Mouse (Mus musculus): ENCODE data around the gene Cd36. TPM values are rescaled to one million over a fixed set of nuclear protein-coding genes. Genes with fewer than 3 reads are reported as not detected.

Cd36 gene
- total RNA-seq, 4 experiments from 2014 or later = 238 to 581 (median 508) TPM

- DNase-seq = no peak
Measured at GRCm38 (mm10) chr5:17857871-17858270, 30.7 kb downstream of the Cd36 start.

DNA sequence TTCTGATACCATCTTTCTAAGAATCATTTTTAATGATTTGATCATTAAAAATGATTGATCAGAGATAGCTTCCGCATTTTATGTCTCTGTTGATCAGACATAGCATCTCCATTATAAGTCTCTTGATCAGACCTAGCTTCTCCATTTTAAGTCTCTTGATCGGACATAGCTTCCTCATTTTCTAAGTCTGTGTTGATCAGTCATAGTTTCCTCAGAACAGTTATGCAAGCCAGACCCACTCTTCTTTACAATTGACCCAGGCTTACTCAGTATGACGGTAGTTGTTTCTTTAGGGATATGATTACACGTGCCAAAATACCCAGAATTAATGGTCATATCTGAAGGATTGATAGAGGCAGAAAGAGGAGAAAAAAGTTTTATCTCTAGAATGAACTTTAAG lies 31.3 kb downstream of the Cd36 start:
- no peak for DNase-seq

DNA sequence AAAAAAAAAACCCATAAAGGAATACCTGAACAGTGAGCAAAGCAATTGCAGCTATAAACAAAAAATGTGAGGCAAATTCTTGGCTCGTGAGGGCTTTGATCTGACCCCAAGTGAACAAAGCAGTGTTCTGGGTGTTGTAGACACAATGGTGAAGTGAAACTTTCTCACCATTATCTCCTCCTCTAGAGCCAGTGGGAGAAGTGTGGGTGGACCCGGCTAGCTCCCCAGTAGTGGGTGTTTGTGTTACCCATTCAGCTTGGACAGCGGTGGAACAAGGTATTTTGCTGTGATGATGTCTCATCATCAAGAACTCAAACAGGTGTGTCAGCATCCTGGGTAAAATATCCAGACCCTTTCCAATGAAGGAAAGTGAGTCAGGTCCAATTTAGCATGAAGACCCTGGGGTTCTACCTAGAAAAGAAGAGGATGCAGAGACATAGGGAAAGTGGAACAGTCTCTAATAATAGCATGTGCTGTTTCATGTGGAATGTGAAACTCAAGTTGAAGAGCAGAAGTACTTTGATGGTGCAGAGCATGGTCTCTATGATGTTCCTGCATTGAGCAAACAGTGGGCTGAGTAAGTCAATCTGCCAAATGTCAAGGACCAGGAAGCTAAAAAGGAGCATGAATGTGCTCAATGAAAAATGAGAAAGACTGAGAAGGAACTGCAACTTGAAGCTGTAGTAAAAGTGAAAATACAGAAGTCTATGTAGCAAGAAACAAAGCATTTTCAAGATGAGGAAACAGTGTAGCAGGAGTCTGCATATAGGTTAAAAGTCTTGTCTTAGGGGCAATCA lies 34.3 kb downstream of the Cd36 start:
- no peak for DNase-seq

GRCm38 (mm10) chr5:17850582-17850981 lies 38.0 kb downstream of the Cd36 start:
- DNase-seq = no peak

- peak; percentile 71 for DNase-seq
Measured at GRCm38 (mm10) chr5:17849582-17849981, 39.0 kb downstream of the Cd36 start.

DNA sequence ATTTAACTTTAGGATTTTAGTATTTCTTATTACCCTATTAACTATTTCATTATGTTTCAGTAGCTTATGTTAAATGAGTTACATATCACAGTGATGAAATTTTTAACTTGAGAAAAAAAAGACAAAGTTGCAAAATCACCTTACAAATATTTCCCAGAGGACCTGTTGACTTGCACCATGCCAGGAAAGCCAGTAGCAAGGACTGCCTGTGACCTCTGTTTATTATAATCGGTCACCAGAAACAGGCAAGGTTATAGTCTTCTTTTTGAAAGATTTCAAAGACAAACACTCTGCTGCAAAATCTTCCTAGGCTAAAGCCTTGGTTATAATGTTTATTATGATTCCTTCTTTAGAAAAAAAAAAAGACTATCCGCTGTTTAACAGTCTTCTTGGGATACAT lies 39.9 kb downstream of the Cd36 start:
- no peak for DNase-seq

- DNase-seq = no peak
Measured at GRCm38 (mm10) chr5:17848267-17848666, 40.3 kb downstream of the Cd36 start.

GRCm38 (mm10) chr5:17843921-17844320 lies 44.7 kb downstream of the Cd36 start:
- no peak for DNase-seq

DNA sequence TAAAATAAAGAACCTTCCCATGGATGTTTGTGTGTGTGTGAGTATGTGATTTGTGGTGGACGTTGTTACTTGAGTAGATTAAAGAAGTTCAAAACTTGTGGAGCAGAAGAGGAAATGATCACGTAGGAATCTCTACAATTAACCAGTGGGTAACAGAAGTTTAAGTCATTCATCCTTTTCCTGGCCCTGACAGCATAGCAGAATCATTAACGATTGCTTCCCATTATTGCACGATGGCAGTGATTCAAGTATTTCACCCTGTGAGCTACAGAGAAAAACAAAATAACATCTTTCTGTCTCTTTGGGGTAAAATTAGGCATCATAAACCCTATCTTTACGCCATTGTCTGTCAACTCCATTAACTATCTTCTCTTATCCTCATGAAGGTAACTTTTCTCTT lies 45.3 kb downstream of the Cd36 start:
- DNase-seq = no peak

GRCm38 (mm10) chr5:17842111-17842729 lies 46.4 kb downstream of the Cd36 start:
- DNase-seq = no peak

- no peak for DNase-seq
Measured at GRCm38 (mm10) chr5:17839549-17839948, 49.1 kb downstream of the Cd36 start.

GRCm38 (mm10) chr5:17836408-17836807 lies 52.2 kb downstream of the Cd36 start:
- no peak for DNase-seq

- no peak for DNase-seq
Measured at GRCm38 (mm10) chr5:17835302-17836097, 53.1 kb downstream of the Cd36 start.

DNA sequence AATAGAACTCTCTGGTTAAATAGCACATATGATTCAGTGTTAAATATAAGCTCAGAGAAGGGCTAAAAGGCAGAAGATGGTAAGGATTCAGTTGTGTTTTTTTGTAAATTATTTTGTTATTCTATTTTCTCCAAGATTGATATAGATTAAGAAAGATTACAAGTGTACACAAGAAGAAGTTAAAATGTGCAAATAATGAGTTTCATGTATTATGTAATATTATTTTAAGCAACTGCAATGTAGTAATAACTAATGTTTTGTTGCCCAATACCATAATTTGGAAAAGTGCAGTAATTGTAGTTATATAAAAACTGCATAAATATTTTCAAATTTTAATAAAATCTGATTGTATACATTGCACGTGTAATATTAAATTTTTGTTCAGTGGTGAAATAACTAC lies 54.8 kb downstream of the Cd36 start:
- DNase-seq = no peak

- DNase-seq = no peak
Measured at GRCm38 (mm10) chr5:17830536-17830935, 58.1 kb downstream of the Cd36 start.

- DNase-seq = no peak
Measured at GRCm38 (mm10) chr5:17828713-17829544, 59.7 kb downstream of the Cd36 start.

DNA sequence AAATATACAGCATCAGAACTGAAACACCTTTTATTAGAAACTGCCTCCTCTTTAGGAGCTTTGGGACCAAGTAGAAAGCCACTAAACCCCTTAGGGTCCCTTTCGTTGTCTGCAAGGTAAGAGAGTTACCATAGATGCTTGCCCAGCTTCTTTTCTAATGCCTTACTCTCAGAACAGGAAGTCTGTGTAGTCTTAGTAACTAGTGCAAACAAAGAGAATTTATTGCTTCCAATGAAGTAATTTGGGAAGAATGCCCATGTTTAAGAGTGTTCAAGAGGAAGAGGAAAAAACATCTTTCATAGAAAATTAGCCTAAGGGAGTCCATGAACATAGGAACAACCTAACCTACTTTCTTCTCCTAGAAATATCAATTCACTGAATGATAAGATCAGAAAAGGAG lies 67.2 kb downstream of the Cd36 start:
- DNase-seq = no peak

DNA sequence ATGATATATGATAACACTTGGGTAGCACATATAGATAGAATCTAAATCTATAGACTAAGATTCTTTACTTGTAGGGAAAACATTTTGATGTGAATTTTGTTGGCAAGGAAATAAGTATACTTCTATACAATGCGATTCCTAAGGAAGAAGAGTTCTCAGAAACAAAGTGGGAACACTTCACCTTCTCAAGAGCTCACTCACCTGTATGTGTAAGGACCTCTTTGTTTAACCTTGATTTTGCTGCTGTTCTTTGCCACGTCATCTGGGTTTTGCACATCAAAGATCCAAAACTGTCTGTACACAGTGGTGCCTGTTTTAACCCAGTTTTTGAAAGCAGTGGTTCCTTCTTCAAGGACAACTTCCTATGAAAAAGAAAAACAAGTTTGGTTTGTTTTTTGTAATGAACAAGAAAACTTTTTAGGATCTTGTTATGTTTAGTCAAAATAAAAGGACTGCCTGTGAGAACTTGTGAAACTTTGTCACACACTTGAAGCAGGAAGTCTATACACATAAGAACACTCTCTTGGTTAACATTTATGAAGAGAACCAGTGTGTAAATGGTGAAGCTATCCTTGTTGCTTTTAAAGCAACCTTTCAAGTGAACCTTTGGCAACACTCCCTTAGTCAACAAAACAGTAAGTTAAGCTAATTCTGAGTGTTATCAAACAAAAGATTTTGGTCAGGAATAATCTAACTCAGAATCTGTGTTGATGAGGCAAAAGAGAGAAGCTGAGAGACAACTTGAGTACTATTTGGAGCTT lies 68.2 kb downstream of the Cd36 start:
- DNase-seq = no peak

- no peak for DNase-seq
Measured at GRCm38 (mm10) chr5:17816170-17816569, 72.4 kb downstream of the Cd36 start.

DNA sequence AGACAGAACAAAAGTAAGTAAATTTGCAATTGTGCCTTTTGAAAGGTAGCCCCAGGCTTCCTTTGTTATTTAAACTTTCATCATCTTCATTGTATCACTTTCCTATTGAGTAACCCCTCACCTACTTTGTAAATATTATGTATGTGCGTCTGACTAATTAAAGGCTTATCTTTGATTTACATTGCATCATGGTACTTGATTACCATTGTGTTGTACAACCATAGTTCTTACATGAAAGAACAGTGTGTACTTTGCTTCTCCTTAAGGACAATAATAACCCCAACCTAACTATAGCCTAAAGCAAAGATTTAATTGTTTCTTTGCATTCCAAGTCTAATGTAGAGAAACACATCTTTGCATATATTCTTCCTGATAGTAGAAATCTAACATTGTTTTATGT lies 78.3 kb downstream of the Cd36 start:
- DNase-seq = no peak

DNA sequence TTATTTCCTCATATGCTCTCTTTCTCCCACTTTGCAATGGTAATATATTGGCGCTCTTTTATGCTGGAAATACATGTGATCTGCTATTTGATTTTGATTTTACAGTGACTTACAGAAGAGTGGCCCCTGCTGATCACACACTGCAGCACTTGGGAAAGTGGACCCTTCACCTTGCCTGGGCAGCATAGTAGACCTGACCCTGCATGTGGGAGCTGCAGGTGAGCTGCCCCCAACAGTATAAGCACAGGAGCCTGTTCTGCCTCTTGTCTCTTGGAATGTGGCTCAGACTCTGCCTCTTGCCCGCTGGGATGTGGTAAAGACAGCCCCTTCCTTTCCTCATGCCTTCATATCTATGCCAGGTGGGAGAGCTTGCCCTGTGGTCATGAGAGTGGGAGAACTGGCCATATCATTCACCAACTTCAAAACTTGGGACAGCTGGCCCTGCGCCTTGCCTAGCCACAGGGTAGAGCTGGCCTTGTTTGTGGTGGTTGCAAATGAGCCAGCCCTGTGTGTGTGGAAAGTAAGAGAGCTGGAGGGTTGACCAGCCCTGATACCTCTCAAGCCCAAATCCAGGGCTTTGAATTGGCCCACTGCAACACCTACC lies 81.7 kb downstream of the Cd36 start:
- no peak for DNase-seq
